Mouse (Mus musculus): ENCODE results near the gene Mr1. TPM values are rescaled to one million over a fixed set of nuclear protein-coding genes. Genes with fewer than 3 reads are reported as not detected.

Gene Mr1
- polyA plus RNA-seq, 1 experiment from 2014 or later = 0.92 TPM

DNA sequence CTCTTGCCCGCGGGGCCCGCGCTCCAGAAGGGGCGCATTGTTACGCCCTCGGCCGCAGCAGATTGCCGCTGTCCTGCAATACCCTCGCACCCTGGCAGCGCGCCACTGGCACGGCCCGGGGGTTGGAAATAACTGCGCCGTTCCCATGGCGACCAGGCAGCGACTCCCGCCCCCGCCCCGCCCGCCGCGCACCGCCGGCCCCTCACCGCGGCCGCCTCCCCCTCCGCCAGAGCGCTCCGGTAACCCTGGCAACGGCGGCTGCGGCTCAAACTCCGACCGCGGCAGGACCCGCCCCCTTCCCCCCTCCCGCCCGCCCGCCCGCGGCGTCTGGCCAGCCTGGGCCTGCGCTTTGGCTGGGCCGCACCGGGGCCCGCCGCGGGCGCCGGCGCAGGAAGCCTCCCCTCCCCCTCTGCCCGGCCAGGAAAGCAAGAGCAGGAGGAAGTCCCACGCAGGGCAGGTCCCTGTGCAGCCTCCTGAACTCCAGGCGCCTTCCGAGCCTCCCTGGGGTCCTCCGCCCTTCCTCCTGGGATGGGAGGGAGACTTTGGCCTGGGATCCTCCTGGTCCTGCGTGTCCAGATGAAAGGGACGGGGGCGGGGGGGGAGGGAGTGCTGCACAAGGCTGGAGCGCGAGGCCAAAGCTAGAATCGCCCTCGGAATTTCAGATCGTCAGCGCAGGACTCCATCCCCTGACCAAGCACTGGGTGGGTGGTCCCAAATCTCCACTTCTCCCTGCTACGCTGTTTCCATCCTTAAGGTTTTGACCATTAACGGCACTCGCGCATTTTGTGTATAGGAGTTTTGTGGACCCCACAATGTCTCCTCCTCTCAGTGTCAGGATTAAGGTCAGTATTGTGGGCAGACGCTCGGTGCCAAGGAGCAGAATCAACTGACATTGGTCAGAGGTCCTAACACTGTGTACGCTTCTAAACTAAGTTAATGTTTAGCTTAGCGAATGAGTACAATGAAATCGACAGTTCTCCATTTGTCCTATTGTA, 63.0 kb downstream of the Mr1 start:
- Histone ChIP-seq H3K4me2 (ENCODE audit: low read length) (peak overlapping the region; percentile 75), H3K4me3 (replicated peaks; ENCODE audit: low read length) (peak overlapping the region; percentile 50), H3K9me3 (ENCODE audit: control insufficient read depth, low read length) (no peaks in the 10 kb centered on the region), H3K4me1 (replicated peaks; ENCODE audit: control insufficient read depth, insufficient read depth, low read length) (peaks cover 48% of the 10 kb centered on the region), H3K27me3 (replicated peaks; ENCODE audit: control insufficient read depth, insufficient read depth, low read length) (no peaks in the 10 kb centered on the region), H3K27ac (ENCODE audit: low read length) (peak overlapping the region; percentile 98), H3K36me3 (ENCODE audit: control insufficient read depth, insufficient read depth) (no peaks in the 10 kb centered on the region), H3K9ac (replicated peaks; ENCODE audit: low read depth, low read length) (peak overlapping the region; percentile 79)
- ATAC-seq = peak; percentile 93
- 1% methylated on average over 49 of the region's 77 CpGs for WGBS

DNA sequence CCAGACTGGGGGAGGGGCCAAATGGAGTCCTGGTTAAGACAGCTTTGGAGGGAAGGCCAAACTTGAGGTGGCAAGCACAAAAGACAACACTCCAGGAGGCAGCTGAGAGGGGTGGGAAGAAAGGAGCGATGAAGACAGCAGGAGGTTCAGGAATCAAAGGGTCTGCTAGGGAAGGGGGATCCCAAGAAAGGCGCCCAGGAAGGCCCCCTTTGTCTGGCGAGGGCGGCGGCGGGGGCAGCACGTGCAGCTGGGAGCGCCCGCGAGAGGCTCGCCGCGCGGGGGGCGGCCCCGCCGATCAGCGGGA, 63.7 kb downstream of the Mr1 start:
- Histone ChIP-seq H3K27ac (ENCODE audit: low read length) (peak overlapping the region; percentile 98), H3K9me3 (ENCODE audit: control insufficient read depth, low read length) (no peaks in the 10 kb centered on the region), H3K4me1 (replicated peaks; ENCODE audit: control insufficient read depth, insufficient read depth, low read length) (peaks cover 48% of the 10 kb centered on the region), H3K4me3 (replicated peaks; ENCODE audit: low read length) (peak overlapping the region; percentile 50), H3K36me3 (ENCODE audit: control insufficient read depth, insufficient read depth) (no peaks in the 10 kb centered on the region), H3K4me2 (ENCODE audit: low read length) (peak overlapping the region; percentile 75), H3K9ac (replicated peaks; ENCODE audit: low read depth, low read length) (peak overlapping the region; percentile 79), H3K27me3 (replicated peaks; ENCODE audit: control insufficient read depth, insufficient read depth, low read length) (no peaks in the 10 kb centered on the region)
- no peak for ATAC-seq
- 0% methylated on average over 12 of the region's 18 CpGs for WGBS

DNA sequence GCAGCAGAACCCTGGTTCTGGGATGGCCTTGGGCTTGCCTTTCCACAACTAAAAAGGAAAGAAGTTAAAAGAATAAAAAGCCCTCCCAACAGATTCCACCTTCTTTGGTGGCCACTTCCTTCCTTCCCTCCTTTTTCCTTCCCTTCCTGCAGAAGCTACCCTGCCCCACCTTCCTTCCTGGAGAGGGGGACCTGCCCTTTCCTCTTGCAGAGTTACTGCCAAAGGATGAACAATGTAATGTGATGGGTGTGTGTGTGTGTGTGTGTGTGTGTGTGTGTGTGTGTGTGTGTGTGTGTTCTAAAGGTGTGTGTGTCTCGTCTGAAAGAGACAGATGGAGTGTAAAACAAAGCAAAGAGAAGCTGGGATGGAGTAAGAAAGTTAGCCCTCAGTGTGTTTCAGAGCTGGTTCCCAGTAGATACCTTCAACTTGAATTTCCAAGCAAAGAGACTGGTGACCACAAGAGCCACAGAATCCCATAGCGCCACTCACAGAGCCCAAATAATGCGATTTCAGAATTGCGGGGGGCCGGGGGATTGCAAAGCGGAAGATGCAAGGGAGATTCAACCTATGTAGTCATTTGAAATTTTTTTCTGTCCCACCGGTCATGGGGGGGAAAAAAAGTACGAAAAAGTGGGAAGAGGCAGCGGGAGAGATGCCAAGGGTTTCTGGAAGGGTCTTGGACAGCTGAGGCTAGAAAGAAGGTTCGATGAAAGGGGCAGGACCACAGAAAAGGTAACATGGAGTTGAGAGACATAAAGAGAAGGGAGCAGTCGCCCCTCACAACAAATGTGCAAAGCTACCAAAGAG, 64.3 kb downstream of the Mr1 start:
- Histone ChIP-seq H3K36me3 (ENCODE audit: control insufficient read depth, insufficient read depth) (no peaks in the 10 kb centered on the region), H3K4me3 (replicated peaks; ENCODE audit: low read length) (peak overlapping the region; percentile 50), H3K27ac (ENCODE audit: low read length) (peak overlapping the region; percentile 98), H3K27me3 (replicated peaks; ENCODE audit: control insufficient read depth, insufficient read depth, low read length) (no peaks in the 10 kb centered on the region), H3K4me1 (replicated peaks; ENCODE audit: control insufficient read depth, insufficient read depth, low read length) (peaks cover 50% of the 10 kb centered on the region), H3K9ac (replicated peaks; ENCODE audit: low read depth, low read length) (peak overlapping the region; percentile 79), H3K4me2 (ENCODE audit: low read length) (peak overlapping the region; percentile 75), H3K9me3 (ENCODE audit: control insufficient read depth, low read length) (no peaks in the 10 kb centered on the region)
- no peak for ATAC-seq
- WGBS = 2% methylated on average over 11 of the region's 11 CpGs

DNA sequence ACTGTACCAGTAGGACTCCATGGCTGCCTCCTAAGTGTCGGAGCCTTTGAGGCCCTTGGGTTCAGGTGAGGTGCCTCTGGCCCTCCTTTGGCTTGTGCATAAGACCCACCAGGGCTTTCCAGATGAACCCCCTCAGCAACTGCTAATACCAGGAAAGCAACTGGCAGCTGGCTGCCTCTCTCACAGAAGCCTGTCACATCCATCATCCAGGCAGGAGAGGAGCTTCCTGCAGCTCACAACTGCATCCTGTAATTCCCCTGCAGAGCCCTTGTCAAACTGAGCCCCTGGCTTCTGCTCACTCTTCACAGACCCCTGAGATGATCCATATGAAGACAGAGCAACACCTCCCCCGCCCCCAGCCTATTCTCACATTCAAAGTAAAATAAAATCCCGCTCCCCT, 68.9 kb downstream of the Mr1 start:
- H3K4me3 ChIP-seq (replicated peaks; ENCODE audit: low read length) = no peak overlapping the region
- WGBS = 79% methylated on average over 3 of the region's 3 CpGs
- no peaks in the 10 kb centered on the region for H3K27me3 ChIP-seq (replicated peaks; ENCODE audit: control insufficient read depth, insufficient read depth, low read length)
- H3K4me1 ChIP-seq (replicated peaks; ENCODE audit: control insufficient read depth, insufficient read depth, low read length) = peaks cover 24% of the 10 kb centered on the region
- no peak overlapping the region for H3K4me2 ChIP-seq (ENCODE audit: low read length)
- peak overlapping the region; percentile 14; the same call in 1 of the 2 replicates for H3K27ac ChIP-seq (ENCODE audit: low read length)
- H3K9ac ChIP-seq (replicated peaks; ENCODE audit: low read depth, low read length) = no peak overlapping the region
- ATAC-seq = no peak
- no peaks in the 10 kb centered on the region for H3K36me3 ChIP-seq (ENCODE audit: control insufficient read depth, insufficient read depth)
- no peaks in the 10 kb centered on the region for H3K9me3 ChIP-seq (ENCODE audit: control insufficient read depth, low read length)

Other genes with a start within 250 kb of the Mr1 start
- gene Ier5, start 47.2 kb downstream of the Mr1 start, polyA plus RNA-seq (2015; fragmentation: Nextera tagmentation; extraction: Ambion mirVana) = 9.3 and 12.6 TPM in 2 replicates
- 121 and 125 TPM in 2 replicates for gene Stx6, start 11.9 kb upstream of the Mr1 start, polyA plus RNA-seq (2015; fragmentation: Nextera tagmentation; extraction: Ambion mirVana)
- gene BC034090, start 97.6 kb upstream of the Mr1 start, polyA plus RNA-seq (2015; fragmentation: Nextera tagmentation; extraction: Ambion mirVana) = 2.8 and 3.3 TPM in 2 replicates